Mouse (Mus musculus) heart, adult 2 months (tissue): Measurements from ENCODE around the gene Dusp7.

Source experiments
- CTCF ChIP-seq: fragments of 200-600 bp; IDR thresholded peaks from 2 replicates; pipeline ENCODE4 v1.8.1; 2022; ENCODE audit warnings: antibody characterized with exemption, mild to moderate bottlenecking, moderate library complexity
- EP300 ChIP-seq: fragments of 200-500 bp; IDR thresholded peaks from 2 replicates; pipeline ENCODE4 v1.6.1; 2011; ENCODE audit warnings: low read depth, low read length, control low read depth; ENCODE audit not compliant: insufficient read depth
- POLR2A ChIP-seq: fragments of 200-500 bp; IDR thresholded peaks from 2 replicates; pipeline ENCODE4 v1.6.1; 2011; ENCODE audit warnings: mild to moderate bottlenecking, low read depth, low read length, control low read depth; ENCODE audit not compliant: insufficient read depth

DNA sequence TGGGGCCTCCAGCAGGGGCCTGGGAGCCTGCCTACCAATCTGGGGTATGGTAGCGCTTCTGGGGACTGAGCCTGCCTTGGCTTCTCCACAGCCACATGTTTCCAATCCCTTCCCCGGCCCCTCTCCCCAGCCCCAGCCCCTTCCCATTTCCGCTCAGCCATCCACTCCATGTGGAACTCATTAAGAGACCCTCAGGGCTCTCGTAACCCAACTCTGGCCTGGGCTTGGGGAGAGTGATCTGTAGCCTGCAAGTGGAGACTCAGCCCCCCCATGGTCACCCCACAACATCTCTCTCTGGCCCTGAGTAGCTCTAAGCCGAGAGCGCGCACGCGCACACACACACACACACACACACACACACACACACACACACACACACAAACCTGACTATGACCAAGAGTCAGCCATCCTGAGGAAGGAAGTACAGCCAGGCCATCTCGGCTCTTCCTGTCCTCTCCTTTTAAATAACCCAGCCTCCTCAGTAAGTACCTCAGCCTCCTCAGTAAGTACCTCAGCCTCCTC is 12.0 kb upstream of the Dusp7 start:
- TF ChIP-seq POLR2A (no peak), CTCF (no peak), EP300 (peak; percentile 79)
